Mouse (Mus musculus): Measurements from ENCODE around the gene Cd200r1. TPM values are rescaled to one million over a fixed set of nuclear protein-coding genes. Genes with fewer than 3 reads are reported as not detected.

The Cd200r1 gene
- total RNA-seq (2014; rRNA removed) = 1.6 TPM in 1 of 2 replicates, not detected in the other
- 0.20 and 0.52 TPM in 2 replicates for polyA plus RNA-seq (2015; fragmentation: Nextera tagmentation; extraction: Ambion mirVana)

DNA sequence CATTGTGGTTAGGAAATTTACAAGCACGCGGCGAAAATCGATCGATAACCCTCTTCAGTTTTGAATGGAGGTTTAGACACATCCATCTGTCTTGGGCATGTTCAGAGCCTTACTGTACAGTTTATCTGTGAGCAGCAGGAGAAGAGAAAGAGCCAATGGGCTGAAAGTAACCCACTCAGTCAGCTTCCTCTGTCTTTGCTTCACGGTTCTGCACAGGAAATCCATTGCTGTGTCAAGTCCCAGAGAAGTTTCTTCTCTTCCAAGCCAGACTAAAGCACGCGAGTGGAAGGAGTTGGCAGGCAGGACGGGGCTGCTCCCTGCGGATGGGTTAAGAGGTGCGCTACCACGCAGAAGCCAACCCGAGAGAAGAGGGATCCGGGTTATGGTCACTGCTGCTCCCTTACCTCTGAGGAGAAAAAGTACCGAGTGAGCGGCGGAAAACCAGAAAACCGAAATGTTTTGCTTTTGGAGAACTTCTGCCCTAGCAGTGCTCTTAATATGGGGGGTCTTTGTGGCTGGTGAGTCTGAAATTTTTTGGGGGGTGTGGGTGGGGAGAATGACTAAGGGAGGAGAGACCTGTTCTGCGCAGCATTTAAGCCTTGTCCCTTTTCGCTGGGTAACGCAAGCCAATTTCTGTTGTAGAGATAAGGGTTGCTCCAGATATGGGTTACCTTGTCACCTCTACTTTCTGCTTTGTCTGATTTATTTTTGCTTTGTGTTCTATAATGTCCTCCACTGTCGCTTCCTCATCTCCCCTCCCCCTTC is at the start of gene Cd200r1:
Gene Cd200r1, plus strand, starts transcription at position 182 of the 765 bp plus-strand sequence.
- 79% methylated on average over 22 of the region's 22 CpGs for WGBS
- no peaks in the 10 kb centered on the region for H3K4me1 ChIP-seq (ENCODE audit: insufficient read depth, low read length)
- no peak within 1 kb of the TSS for H3K4me2 ChIP-seq (ENCODE audit: low read depth, low read length, poor library complexity, severe bottlenecking)
- ATAC-seq (ENCODE audit: low FRiP score) (no peak), DNase-seq (ENCODE audit: low spot score) (no peak)
- no peak for TF ChIP-seq CTCF (IDR thresholded peaks at IDR 0.05)
- no peak within 1 kb of the TSS for H3K4me3 ChIP-seq (ENCODE audit: low read depth, low read length)
- no peaks in the 10 kb centered on the region for H3K9me3 ChIP-seq (ENCODE audit: low read length)
- no peak within 1 kb of the TSS for H3K9ac ChIP-seq (replicated peaks; ENCODE audit: low read length, poor library complexity, severe bottlenecking)
- H3K27me3 ChIP-seq (ENCODE audit: insufficient read depth, low read length) = no peaks in the 10 kb centered on the region
- H3K36me3 ChIP-seq (ENCODE audit: insufficient read depth, low read length) = no peaks in the 10 kb centered on the region
- no peak within 1 kb of the TSS for H3K27ac ChIP-seq (ENCODE audit: low read depth, low read length)

GRCm38 (mm10) chr16:44716305-44717140 is 49.0 kb upstream of the Cd200r1 start:
- Histone ChIP-seq H3K9me3 (ENCODE audit: low read length) (no peaks in the 10 kb centered on the region), H3K4me1 (ENCODE audit: insufficient read depth, low read length) (no peaks in the 10 kb centered on the region), H3K27me3 (ENCODE audit: insufficient read depth, low read length) (no peaks in the 10 kb centered on the region), H3K4me2 (ENCODE audit: low read depth, low read length, poor library complexity, severe bottlenecking) (peak overlapping the region; percentile 12; the same call in 1 of the 2 replicates), H3K9ac (replicated peaks; ENCODE audit: low read length, poor library complexity, severe bottlenecking) (no peak overlapping the region), H3K27ac (ENCODE audit: low read depth, low read length) (peak overlapping the region; percentile 14; the same call in 1 of the 2 replicates), H3K4me3 (ENCODE audit: low read depth, low read length) (no peak overlapping the region), H3K36me3 (ENCODE audit: insufficient read depth, low read length) (peaks cover 4% of the 10 kb centered on the region; the same call in 1 of the 2 replicates)
- peak; percentile 85 for TF ChIP-seq CTCF (IDR thresholded peaks at IDR 0.05)
- ATAC-seq (ENCODE audit: low FRiP score) (peak; percentile 87), DNase-seq (ENCODE audit: low spot score) (peak; percentile 81)
- 18% methylated on average over 10 of the region's 10 CpGs for WGBS

GRCm38 (mm10) chr16:44717141-44717634 is 48.3 kb upstream of the Cd200r1 start:
- no peaks in the 10 kb centered on the region for H3K9me3 ChIP-seq (ENCODE audit: low read length)

DNA sequence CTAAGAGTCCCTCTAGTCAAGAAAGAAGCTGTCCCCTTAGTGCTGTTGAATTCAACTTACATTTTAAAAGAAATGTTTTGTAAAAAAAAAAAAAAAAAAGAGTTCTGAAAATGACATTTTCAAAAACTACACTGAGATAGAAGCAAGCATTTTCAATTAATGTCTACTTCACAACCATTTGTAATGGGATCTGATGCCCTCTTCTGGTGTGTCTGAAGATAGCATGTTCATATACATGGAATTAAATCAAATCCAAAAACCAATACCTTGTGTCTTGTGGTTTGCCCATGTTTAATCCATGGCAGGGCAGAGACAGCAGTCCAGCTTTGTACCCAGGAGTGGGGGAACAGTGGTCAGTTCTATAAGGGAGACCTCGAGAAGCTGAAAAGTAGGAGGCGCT is 47.7 kb upstream of the Cd200r1 start:
- Histone ChIP-seq H3K9ac (replicated peaks; ENCODE audit: low read length, poor library complexity, severe bottlenecking) (no peak overlapping the region), H3K36me3 (ENCODE audit: insufficient read depth, low read length) (peaks cover 4% of the 10 kb centered on the region; the same call in 1 of the 2 replicates), H3K4me2 (ENCODE audit: low read depth, low read length, poor library complexity, severe bottlenecking) (no peak overlapping the region), H3K27me3 (ENCODE audit: insufficient read depth, low read length) (no peaks in the 10 kb centered on the region), H3K4me3 (ENCODE audit: low read depth, low read length) (no peak overlapping the region), H3K9me3 (ENCODE audit: low read length) (no peaks in the 10 kb centered on the region), H3K27ac (ENCODE audit: low read depth, low read length) (no peak overlapping the region), H3K4me1 (ENCODE audit: insufficient read depth, low read length) (no peaks in the 10 kb centered on the region)
- WGBS = 84% methylated on average over 2 of the region's 2 CpGs
- ATAC-seq (ENCODE audit: low FRiP score) (no peak), DNase-seq (ENCODE audit: low spot score) (no peak)
- TF ChIP-seq CTCF (IDR thresholded peaks at IDR 0.05) = peak; percentile 66

More at GRCm38 (mm10) chr16:44717141-44717634, 48.3 kb upstream of the Cd200r1 start:
- ATAC-seq (ENCODE audit: low FRiP score) (peak; percentile 38; the same call in 1 of the 2 replicates), DNase-seq (ENCODE audit: low spot score) (no peak)
- peaks cover 4% of the 10 kb centered on the region; the same call in 1 of the 2 replicates for H3K36me3 ChIP-seq (ENCODE audit: insufficient read depth, low read length)
- no peak for TF ChIP-seq CTCF (IDR thresholded peaks at IDR 0.05)
- H3K4me2 ChIP-seq (ENCODE audit: low read depth, low read length, poor library complexity, severe bottlenecking) = no peak overlapping the region
- H3K4me3 ChIP-seq (ENCODE audit: low read depth, low read length) = no peak overlapping the region
- no peak overlapping the region for H3K27ac ChIP-seq (ENCODE audit: low read depth, low read length)
- no peaks in the 10 kb centered on the region for H3K4me1 ChIP-seq (ENCODE audit: insufficient read depth, low read length)
- no peak overlapping the region for H3K9ac ChIP-seq (replicated peaks; ENCODE audit: low read length, poor library complexity, severe bottlenecking)
- no peaks in the 10 kb centered on the region for H3K27me3 ChIP-seq (ENCODE audit: insufficient read depth, low read length)
- 81% methylated on average over 2 of the region's 2 CpGs for WGBS

- Histone ChIP-seq H3K9me3 (ENCODE audit: low read length) (no peaks in the 10 kb centered on the region), H3K9ac (replicated peaks; ENCODE audit: low read length, poor library complexity, severe bottlenecking) (no peak overlapping the region), H3K27ac (ENCODE audit: low read depth, low read length) (no peak overlapping the region), H3K4me3 (ENCODE audit: low read depth, low read length) (no peak overlapping the region), H3K36me3 (ENCODE audit: insufficient read depth, low read length) (peaks cover 4% of the 10 kb centered on the region; the same call in 1 of the 2 replicates), H3K27me3 (ENCODE audit: insufficient read depth, low read length) (no peaks in the 10 kb centered on the region), H3K4me1 (ENCODE audit: insufficient read depth, low read length) (no peaks in the 10 kb centered on the region), H3K4me2 (ENCODE audit: low read depth, low read length, poor library complexity, severe bottlenecking) (no peak overlapping the region)
- DNase-seq (ENCODE audit: low spot score) = no peak
- ATAC-seq (ENCODE audit: low FRiP score) = no peak
- TF ChIP-seq CTCF (IDR thresholded peaks at IDR 0.05) = no peak
- WGBS = 69% methylated on average over 7 of the region's 7 CpGs
Measured at GRCm38 (mm10) chr16:44719349-44719748, 46.2 kb upstream of the Cd200r1 start.
